Mouse (Mus musculus): Measurements from ENCODE around the gene Wdr41.

- no peak for TF ChIP-seq CTCF (IDR thresholded peaks at IDR 0.05; ENCODE audit: low read depth)
- no peak for TF ChIP-seq EP300 (IDR thresholded peaks at IDR 0.05; ENCODE audit: low read depth)
These were observed 18.2 kb upstream of the Wdr41 start for GRCm38 (mm10) chr13:94957965-94958364.
